Comparison of ENCODE assay signal across 20 mouse cellular contexts in the genomic region with DNA sequence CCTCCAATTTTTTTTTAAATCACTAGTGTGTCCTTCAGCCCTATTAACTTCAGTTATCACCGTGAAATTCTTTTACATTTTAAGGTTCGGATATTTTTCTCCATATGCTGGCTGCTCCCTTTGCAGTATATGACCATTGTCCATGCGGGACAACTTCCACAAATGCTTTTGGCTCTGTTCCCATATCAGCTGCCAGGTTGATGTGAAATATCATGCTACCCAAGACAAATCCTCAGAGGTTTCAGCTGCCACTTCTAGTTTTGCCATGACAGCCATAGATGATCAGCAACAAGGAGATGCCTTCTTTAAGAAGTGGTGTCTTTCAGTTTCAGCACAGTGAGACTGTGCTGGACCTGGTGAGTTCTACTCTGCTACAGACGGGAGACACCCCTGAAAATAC.
DNase-seq lines count a peak whose midpoint lies in the region; ATAC-seq lines count a peak whose summit lies in the region.
"Had no signal": no experiment of that assay in that cellular context is flagged by ENCODE, and none has a peak within 500 bp of the region (broad histone marks: within the 10 kb centered on the region; RNA-seq: fewer than 3 reads in every experiment).

No protein-coding gene starts in this region.

- no peaks in the 10 kb centered on the region for H3K9me3 ChIP-seq in embryonic facial prominence, embryonic 14.5 days (ENCODE audit: control insufficient read depth, low read length)
- H3K9me3 ChIP-seq in embryonic facial prominence, embryonic 10.5 days, result no peaks in the 10 kb centered on the region
- no peaks in the 10 kb centered on the region for H3K9me3 ChIP-seq in limb, embryonic 13.5 days
- no peaks in the 10 kb centered on the region for H3K9me3 ChIP-seq in limb, embryonic 10.5 days (replicated peaks)
- no peaks in the 10 kb centered on the region for H3K9me3 ChIP-seq in kidney, embryonic 15.5 days (replicated peaks)
- H3K9me3 ChIP-seq: forebrain, embryonic 12.5 days; forebrain, embryonic 15.5 days; heart, embryonic 12.5 days; heart, embryonic 15.5 days; hindbrain, embryonic 12.5 days; hindbrain, embryonic 15.5 days had no signal

- no peak overlapping the region for H3K4me3 ChIP-seq in embryonic facial prominence, embryonic 14.5 days (ENCODE audit: low read depth, low read length)
- no peak overlapping the region for H3K4me3 ChIP-seq in embryonic facial prominence, embryonic 10.5 days
- no peak overlapping the region for H3K4me3 ChIP-seq in limb, embryonic 13.5 days
- H3K4me3 ChIP-seq in limb, embryonic 10.5 days, result no peak overlapping the region
- no peak overlapping the region for H3K4me3 ChIP-seq in kidney, embryonic 15.5 days (replicated peaks)
- H3K4me3 ChIP-seq: erythroblast, embryonic 14.5 days; forebrain, embryonic 12.5 days; forebrain, embryonic 15.5 days; heart, embryonic 12.5 days; heart, embryonic 15.5 days; hindbrain, embryonic 12.5 days; hindbrain, embryonic 15.5 days had no signal

- WGBS in embryonic facial prominence, embryonic 14.5 days, result 73% methylated on average over 4 of the region's 4 CpGs
- 89% methylated on average over 4 of the region's 4 CpGs for WGBS in embryonic facial prominence, embryonic 10.5 days
- 76% methylated on average over 4 of the region's 4 CpGs for WGBS in limb, embryonic 13.5 days
- WGBS in limb, embryonic 10.5 days, result 89% methylated on average over 4 of the region's 4 CpGs
- 79% methylated on average over 4 of the region's 4 CpGs for WGBS in kidney, embryonic 15.5 days

- no peak overlapping the region for H3K9ac ChIP-seq in embryonic facial prominence, embryonic 14.5 days (ENCODE audit: low read depth, low read length)
- H3K9ac ChIP-seq in limb, embryonic 13.5 days, result no peak overlapping the region
- H3K9ac ChIP-seq in kidney, embryonic 15.5 days, result no peak overlapping the region
- H3K9ac ChIP-seq: forebrain, embryonic 12.5 days; forebrain, embryonic 15.5 days; heart, embryonic 12.5 days; heart, embryonic 15.5 days; hindbrain, embryonic 12.5 days; hindbrain, embryonic 15.5 days had no signal

- no peak overlapping the region for H3K27ac ChIP-seq in embryonic facial prominence, embryonic 14.5 days (replicated peaks; ENCODE audit: low read depth, low read length)
- no peak overlapping the region for H3K27ac ChIP-seq in embryonic facial prominence, embryonic 10.5 days (replicated peaks)
- no peak overlapping the region for H3K27ac ChIP-seq in limb, embryonic 13.5 days
- H3K27ac ChIP-seq in limb, embryonic 10.5 days, result no peak overlapping the region
- no peak overlapping the region for H3K27ac ChIP-seq in kidney, embryonic 15.5 days
- H3K27ac ChIP-seq: forebrain, embryonic 12.5 days; forebrain, embryonic 15.5 days; heart, embryonic 15.5 days; hindbrain, embryonic 12.5 days; hindbrain, embryonic 15.5 days had no signal

- H3K4me1 ChIP-seq in embryonic facial prominence, embryonic 14.5 days (ENCODE audit: control insufficient read depth, insufficient read depth, low read length), result no peaks in the 10 kb centered on the region
- H3K4me1 ChIP-seq in embryonic facial prominence, embryonic 10.5 days, result no peaks in the 10 kb centered on the region
- peaks cover 8% of the 10 kb centered on the region for H3K4me1 ChIP-seq in limb, embryonic 13.5 days
- no peaks in the 10 kb centered on the region for H3K4me1 ChIP-seq in limb, embryonic 10.5 days
- H3K4me1 ChIP-seq in kidney, embryonic 15.5 days, result no peaks in the 10 kb centered on the region
- H3K4me1 ChIP-seq: forebrain, embryonic 12.5 days; forebrain, embryonic 15.5 days; heart, embryonic 12.5 days; hindbrain, embryonic 12.5 days; hindbrain, embryonic 15.5 days had no signal

- no peaks in the 10 kb centered on the region for H3K27me3 ChIP-seq in embryonic facial prominence, embryonic 14.5 days (replicated peaks; ENCODE audit: control insufficient read depth, insufficient read depth, low read length)
- H3K27me3 ChIP-seq in embryonic facial prominence, embryonic 10.5 days (replicated peaks; ENCODE audit: low read depth, poor library complexity, severe bottlenecking), result no peaks in the 10 kb centered on the region
- no peaks in the 10 kb centered on the region for H3K27me3 ChIP-seq in limb, embryonic 13.5 days
- H3K27me3 ChIP-seq in limb, embryonic 10.5 days (ENCODE audit: low read depth, poor library complexity, severe bottlenecking), result no peaks in the 10 kb centered on the region
- H3K27me3 ChIP-seq in kidney, embryonic 15.5 days, result no peaks in the 10 kb centered on the region
- H3K27me3 ChIP-seq: forebrain, embryonic 12.5 days; forebrain, embryonic 15.5 days; heart, embryonic 12.5 days; heart, embryonic 15.5 days; hindbrain, embryonic 12.5 days; hindbrain, embryonic 15.5 days had no signal

- no peak for ATAC-seq in embryonic facial prominence, embryonic 14.5 days (ENCODE audit: low read depth)
- peak; percentile 26; the same call in 1 of the 2 replicates for ATAC-seq in limb, embryonic 13.5 days (ENCODE audit: low FRiP score, low read depth)
- ATAC-seq in kidney, embryonic 15.5 days (replicated peaks; ENCODE audit: low FRiP score), result no peak
- ATAC-seq: activated CD4-positive, CD25-positive, alpha-beta regulatory T cell, adult 4 months; forebrain, embryonic 15.5 days had no signal

- H3K36me3 ChIP-seq in embryonic facial prominence, embryonic 14.5 days (ENCODE audit: control insufficient read depth, insufficient read depth, low read length), result no peaks in the 10 kb centered on the region
- no peaks in the 10 kb centered on the region for H3K36me3 ChIP-seq in embryonic facial prominence, embryonic 10.5 days (replicated peaks)
- H3K36me3 ChIP-seq in limb, embryonic 13.5 days, result no peaks in the 10 kb centered on the region
- no peaks in the 10 kb centered on the region for H3K36me3 ChIP-seq in limb, embryonic 10.5 days
- H3K36me3 ChIP-seq in kidney, embryonic 15.5 days, result no peaks in the 10 kb centered on the region
- H3K36me3 ChIP-seq: forebrain, embryonic 12.5 days; forebrain, embryonic 15.5 days; heart, embryonic 12.5 days; heart, embryonic 15.5 days; hindbrain, embryonic 12.5 days; hindbrain, embryonic 15.5 days had no signal

- H3K4me2 ChIP-seq in embryonic facial prominence, embryonic 14.5 days (ENCODE audit: low read depth, low read length), result no peak overlapping the region
- no peak overlapping the region for H3K4me2 ChIP-seq in limb, embryonic 13.5 days (replicated peaks)
- no peak overlapping the region for H3K4me2 ChIP-seq in kidney, embryonic 15.5 days
- H3K4me2 ChIP-seq: forebrain, embryonic 12.5 days; forebrain, embryonic 15.5 days; heart, embryonic 12.5 days; heart, embryonic 15.5 days; hindbrain, embryonic 12.5 days; hindbrain, embryonic 15.5 days had no signal

- DNase-seq in adrenal gland, postnatal 10 days, result peak; percentile 14
- DNase-seq in adrenal gland, adult 8-10 months, result no peak
- DNase-seq in embryonic facial prominence, embryonic 14.5 days (ENCODE audit: low spot score), result peak; percentile 55
- no peak for DNase-seq in embryonic facial prominence, embryonic 10.5 days (ENCODE audit: low spot score)
- no peak for DNase-seq in limb, embryonic 10.5 days (ENCODE audit: low spot score)
- DNase-seq: adrenal gland, postnatal 14 days; cerebellum, adult 11-12 months; cerebellum, adult 8-10 months; embryo, embryonic 11 days; gastrocnemius, postnatal 25 days had no signal

Comparison
In these comparisons a context has a peak if more than half of its experiments do, and no peak if none do; other contexts are left out.
1. DNase-seq: peak in adrenal gland, postnatal 10 days (single experiment) and embryonic facial prominence, embryonic 14.5 days (single experiment); none in adrenal gland, adult 8-10 months (single experiment), embryonic facial prominence, embryonic 10.5 days (single experiment) and limb, embryonic 10.5 days (single experiment).